Mouse (Mus musculus) T-cell, adult 2 months (primary cell): Measurements from ENCODE around the gene Ptpn6.
"Not testable (repeated sequence)": the region's sequence is repeated elsewhere in the genome, so short reads cannot be mapped to it uniquely, and the experiment has no call there.

Experiments
- DNase-seq: peaks from one replicate; pipeline ENCODE4 v3.0.0; 2022; ENCODE audit warnings: low spot score

The Ptpn6 gene

GRCm38 (mm10) chr6:124699366-124699765 lies 39.1 kb downstream of the Ptpn6 start:
- DNase-seq = no peak

DNA sequence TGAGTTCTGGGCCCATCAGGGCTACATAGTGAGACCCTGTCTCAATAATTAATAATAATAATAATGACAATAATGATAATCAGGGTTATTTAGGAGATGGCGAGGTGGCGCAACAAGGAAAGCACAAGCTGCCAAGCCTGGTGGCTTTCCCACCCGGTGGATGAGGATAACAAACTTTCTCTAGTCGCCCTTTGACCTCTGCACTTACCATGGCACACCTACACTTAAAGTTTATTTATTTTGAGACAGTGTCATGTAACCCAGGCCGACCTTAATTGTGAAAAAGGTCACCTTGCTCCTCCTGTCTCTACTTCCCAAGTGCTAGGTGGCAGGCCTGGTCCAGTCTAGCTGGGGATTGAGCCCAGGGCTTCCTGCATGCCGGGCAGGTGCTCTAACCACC lies 39.8 kb downstream of the Ptpn6 start:
- DNase-seq = no peak

GRCm38 (mm10) chr6:124696441-124697150 lies 41.9 kb downstream of the Ptpn6 start:
- no peak for DNase-seq

GRCm38 (mm10) chr6:124694166-124694955 lies 44.2 kb downstream of the Ptpn6 start:
- DNase-seq = peak; percentile 85

GRCm38 (mm10) chr6:124693243-124693981 lies 45.1 kb downstream of the Ptpn6 start:
- no peak for DNase-seq

DNA sequence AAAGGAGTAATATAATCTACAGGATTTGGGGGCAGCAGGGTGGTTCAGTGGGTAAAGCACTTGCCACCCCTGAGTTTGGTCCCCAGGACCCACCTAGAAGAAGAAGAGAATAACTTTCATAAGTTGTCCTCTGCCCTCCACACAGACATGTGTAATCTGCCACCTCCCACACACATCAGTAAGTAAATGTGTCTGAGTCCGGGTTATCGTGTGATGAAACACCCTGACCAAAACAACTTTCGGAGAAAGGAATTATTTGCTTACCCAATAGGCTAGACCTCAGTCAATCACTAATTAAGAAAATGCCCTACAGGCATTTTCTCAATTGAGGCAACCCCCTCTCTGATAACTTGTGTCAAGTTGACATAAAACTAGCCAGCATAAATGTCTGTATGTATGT lies 48.0 kb downstream of the Ptpn6 start:
- no peak for DNase-seq

GRCm38 (mm10) chr6:124689011-124689410 lies 49.5 kb downstream of the Ptpn6 start:
- DNase-seq = no peak

GRCm38 (mm10) chr6:124688151-124688758 lies 50.3 kb downstream of the Ptpn6 start:
- no peak for DNase-seq

GRCm38 (mm10) chr6:124686644-124687043 lies 51.9 kb downstream of the Ptpn6 start:
- DNase-seq = not testable (repeated sequence)

GRCm38 (mm10) chr6:124685606-124686386 lies 52.7 kb downstream of the Ptpn6 start:
- DNase-seq = no peak

DNA sequence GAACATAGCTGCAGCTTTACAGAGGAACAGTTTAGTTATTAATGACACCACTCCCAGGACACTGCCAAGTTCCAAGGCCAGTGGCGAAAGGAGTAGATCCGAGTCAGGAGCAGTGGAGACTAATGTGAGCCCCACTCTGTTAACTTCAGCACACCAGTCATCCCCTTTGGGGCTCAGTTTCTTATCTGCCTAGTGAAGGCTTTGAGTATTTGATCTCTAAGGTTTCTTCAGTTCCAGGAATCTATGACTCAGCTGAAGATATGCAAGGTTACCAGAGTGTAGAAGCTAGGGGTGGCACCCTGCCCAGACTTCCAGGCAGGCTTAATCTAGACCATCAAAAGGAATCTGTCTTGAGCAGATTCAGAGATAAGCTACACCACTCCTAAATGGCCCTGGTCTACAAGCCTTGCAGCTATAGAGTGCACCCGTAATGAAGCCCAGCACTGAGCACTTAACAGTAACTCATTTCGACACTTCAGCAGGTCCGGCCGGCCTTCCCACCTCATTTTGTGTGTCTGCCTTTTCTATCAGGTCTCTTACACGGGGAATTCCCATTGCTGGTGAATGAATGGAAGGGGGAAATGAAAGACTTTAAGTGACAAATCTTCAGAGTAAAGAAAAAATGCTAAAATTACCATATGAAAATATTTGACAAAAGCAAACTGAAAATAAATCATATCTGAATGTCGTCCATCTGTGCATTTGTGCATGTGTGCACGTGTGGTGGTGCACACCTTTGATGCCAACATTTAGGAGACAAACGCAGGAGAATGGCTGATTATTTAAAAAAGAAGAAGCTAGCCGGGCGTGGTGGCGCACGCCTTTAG lies 54.7 kb downstream of the Ptpn6 start:
- no peak for DNase-seq

- not testable (repeated sequence) for DNase-seq
Measured at GRCm38 (mm10) chr6:124682291-124682690, 56.2 kb downstream of the Ptpn6 start.

GRCm38 (mm10) chr6:124679486-124679885 lies 59.0 kb downstream of the Ptpn6 start:
- no peak for DNase-seq

DNA sequence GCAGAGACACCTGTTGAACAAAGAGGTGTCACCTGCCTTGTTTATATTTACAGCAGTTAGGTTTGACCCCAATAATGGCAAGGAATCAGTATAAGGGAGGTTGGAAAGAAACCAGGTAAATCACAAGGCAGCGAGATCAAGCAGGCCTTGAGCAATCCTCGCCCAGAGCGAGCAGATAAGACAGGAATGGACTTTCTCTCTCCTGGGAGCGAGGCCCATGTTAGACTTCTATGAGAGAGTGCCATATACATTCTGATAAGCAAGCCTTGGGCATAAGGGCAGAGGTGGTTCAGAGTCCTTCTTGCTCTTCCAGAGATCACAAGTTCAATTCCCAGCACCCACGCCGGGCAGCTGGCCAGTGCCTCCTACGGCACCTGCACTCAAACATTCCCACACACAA lies 59.7 kb downstream of the Ptpn6 start:
- DNase-seq = no peak

- no peak for DNase-seq
Measured at GRCm38 (mm10) chr6:124676171-124676570, 62.3 kb downstream of the Ptpn6 start.

- no peak for DNase-seq
Measured at GRCm38 (mm10) chr6:124674591-124674990, 63.9 kb downstream of the Ptpn6 start.

DNA sequence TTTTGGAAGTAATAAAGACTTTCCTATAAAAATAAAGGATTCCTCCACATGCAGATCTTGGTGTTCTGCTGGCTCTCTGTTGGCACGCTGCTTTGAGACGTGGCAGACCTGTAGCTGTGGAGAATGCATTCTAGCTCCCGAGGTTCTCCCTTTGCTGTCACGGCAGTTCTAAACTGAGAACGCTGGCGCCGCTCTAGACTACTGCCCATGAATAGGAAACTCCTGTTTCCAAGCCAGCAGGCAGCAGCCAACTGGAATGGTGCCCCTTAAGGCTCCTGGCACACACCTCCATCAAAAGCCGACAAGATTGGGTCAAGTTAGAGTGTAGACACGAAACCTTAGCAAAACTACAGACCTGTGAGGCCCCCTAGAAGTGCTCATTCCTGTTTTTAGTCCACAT lies 64.9 kb downstream of the Ptpn6 start:
- no peak for DNase-seq

DNA sequence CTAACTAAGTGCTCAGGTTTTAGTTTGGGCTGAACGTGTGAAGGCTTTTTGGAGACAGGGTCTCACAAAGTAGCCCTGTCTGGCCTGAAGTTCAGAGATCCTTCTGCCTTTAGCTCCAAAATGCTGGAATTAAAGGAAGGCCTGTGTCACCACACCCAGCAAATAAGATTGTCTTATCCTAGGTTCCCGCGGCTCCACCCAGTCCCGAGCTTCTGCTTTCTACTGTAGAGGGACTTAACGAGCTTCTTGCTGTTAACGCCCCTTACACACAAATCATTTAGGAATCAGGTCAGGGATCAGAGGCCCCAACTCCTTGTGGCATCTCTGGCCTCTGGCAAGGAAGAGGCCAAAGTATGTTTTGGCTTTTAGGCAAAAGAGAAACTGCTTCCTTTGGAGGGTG lies 66.4 kb downstream of the Ptpn6 start:
- DNase-seq = no peak
